Mouse (Mus musculus): Measurements from ENCODE around the gene Coq9. TPM values are rescaled to one million over a fixed set of nuclear protein-coding genes. Genes with fewer than 3 reads are reported as not detected.

Gene Coq9
- total and polyA plus RNA-seq, 3 experiments = 48.5 to 82.2 (median 68.8) TPM

- dilution Hi-C loops (cut with MboI; ENCODE audit: extremely low pct_ligation_motif_present, extremely low pct_unique_long_range_greater_than_20kb, low sequenced_read_pairs) (no loop called here), in situ Hi-C loops (cut with MboI; ENCODE audit: low pct_ligation_motif_present, low pct_unique_long_range_greater_than_20kb, low sequenced_read_pairs) (no loop called here)
- no peaks in the 10 kb centered on the region for H3K79me2 ChIP-seq (replicated peaks; ENCODE audit: control insufficient read depth, extremely low read depth, insufficient read depth, poor library complexity, severe bottlenecking)
- peaks cover 8 to 36% of the 10 kb centered on the region in 2 experiments; a peak in 2 of 4 replicates for H3K4me1 ChIP-seq (ENCODE audit: control insufficient read depth in 1 of 2, insufficient read depth in 2 of 2)
- H3K9me3 ChIP-seq (replicated peaks; ENCODE audit: low read length) = no peaks in the 10 kb centered on the region
- H3K9ac ChIP-seq (ENCODE audit: insufficient read depth, low read depth) = no peak overlapping the region
- no peak overlapping the region for H3K4me3 ChIP-seq (replicated peaks in 1 of 3; ENCODE audit: low read depth in 2 of 3, low read length in 2 of 3, poor library complexity in 1 of 3)
- TF ChIP-seq IRF4 (IDR thresholded peaks at IDR 0.05; ENCODE audit: low read depth, low read length) (no peak), USF2 (conservative IDR thresholded peaks at IDR 0.05; ENCODE audit: low read depth, low read length) (no peak), ZMIZ1 (IDR thresholded peaks at IDR 0.05; ENCODE audit: low read depth, low read length) (no peak), ZNF384 (IDR thresholded peaks at IDR 0.05; ENCODE audit: low read depth, low read length) (no peak), MYC (IDR thresholded peaks at IDR 0.05; ENCODE audit: low read depth, low read length) (no peak), NRF1 (IDR thresholded peaks at IDR 0.05; ENCODE audit: low read depth, low read length) (no peak), ZKSCAN1 (IDR thresholded peaks at IDR 0.05; ENCODE audit: borderline replicate concordance, low read depth, low read length) (no peak), ZC3H11A (IDR thresholded peaks at IDR 0.05; ENCODE audit: low read depth, low read length) (no peak), ELF1 (IDR thresholded peaks at IDR 0.05; ENCODE audit: low read depth, low read length) (no peak), SMC3 (IDR thresholded peaks at IDR 0.05; ENCODE audit: low read depth, low read length) (no peak), TCF12 (IDR thresholded peaks at IDR 0.05; ENCODE audit: low read depth, low read length) (no peak), CHD1 (IDR thresholded peaks at IDR 0.05; ENCODE audit: low read depth, low read length) (no peak), ETS1 (conservative IDR thresholded peaks at IDR 0.05; ENCODE audit: low read depth, low read length) (no peak), EP300 (IDR thresholded peaks at IDR 0.05; ENCODE audit: low read length) (no peak), MAX (IDR thresholded peaks at IDR 0.05; ENCODE audit: low read length) (no peak), CHD2 (IDR thresholded peaks at IDR 0.05; ENCODE audit: low read length) (no peak), NELFE (IDR thresholded peaks at IDR 0.05; ENCODE audit: low read depth, low read length) (no peak)
- peaks cover 17% of the 10 kb centered on the region for H3K27me3 ChIP-seq (replicated peaks)
- no peaks in the 10 kb centered on the region for H3K36me3 ChIP-seq (replicated peaks in 1 of 2; ENCODE audit: control insufficient read depth in 1 of 2, insufficient read depth in 1 of 2, low read length in 1 of 2)
- H3K27ac ChIP-seq (ENCODE audit: insufficient read depth, low read depth) = no peak overlapping the region
- H3K4me2 ChIP-seq (ENCODE audit: insufficient read depth, low read depth, poor library complexity, severe bottlenecking) = no peak overlapping the region
- DNase-seq (ENCODE audit: extremely low read depth) = no peak
Observed at GRCm38 (mm10) chr8:94876820-94877219, 38.7 kb downstream of the Coq9 start.

- Histone ChIP-seq H3K36me3 (replicated peaks in 1 of 2; ENCODE audit: control insufficient read depth in 1 of 2, insufficient read depth in 1 of 2, low read length in 1 of 2) (no peaks in the 10 kb centered on the region), H3K4me3 (replicated peaks in 1 of 3; ENCODE audit: low read depth in 2 of 3, low read length in 2 of 3, poor library complexity in 1 of 3) (no peak overlapping the region), H3K9ac (ENCODE audit: insufficient read depth, low read depth) (no peak overlapping the region), H3K27ac (ENCODE audit: insufficient read depth, low read depth) (no peak overlapping the region), H3K27me3 (replicated peaks) (peaks cover 3% of the 10 kb centered on the region), H3K79me2 (replicated peaks; ENCODE audit: control insufficient read depth, extremely low read depth, insufficient read depth, poor library complexity, severe bottlenecking) (no peaks in the 10 kb centered on the region), H3K4me1 (ENCODE audit: control insufficient read depth in 1 of 2, insufficient read depth in 2 of 2) (peaks cover 8 to 22% of the 10 kb centered on the region in 2 experiments; a peak in 2 of 4 replicates), H3K9me3 (replicated peaks; ENCODE audit: low read length) (no peaks in the 10 kb centered on the region), H3K4me2 (ENCODE audit: insufficient read depth, low read depth, poor library complexity, severe bottlenecking) (no peak overlapping the region)
- dilution Hi-C loops (cut with MboI; ENCODE audit: extremely low pct_ligation_motif_present, extremely low pct_unique_long_range_greater_than_20kb, low sequenced_read_pairs) = no loop called here
- in situ Hi-C loops (cut with MboI; ENCODE audit: low pct_ligation_motif_present, low pct_unique_long_range_greater_than_20kb, low sequenced_read_pairs) = no loop called here
- TF ChIP-seq IRF4 (IDR thresholded peaks at IDR 0.05; ENCODE audit: low read depth, low read length) = no peak
- no peak for TF ChIP-seq PAX5 (IDR thresholded peaks at IDR 0.05; ENCODE audit: low read length)
- TF ChIP-seq ZMIZ1 (IDR thresholded peaks at IDR 0.05; ENCODE audit: low read depth, low read length) = no peak
- no peak for TF ChIP-seq JUND (conservative IDR thresholded peaks at IDR 0.05; ENCODE audit: low read depth, low read length)
- no peak for TF ChIP-seq BHLHE40 (IDR thresholded peaks at IDR 0.05; ENCODE audit: low read depth, low read length)
- TF ChIP-seq JUN (IDR thresholded peaks at IDR 0.05; ENCODE audit: insufficient read depth, low read depth, low read length) = no peak
- TF ChIP-seq MAX (IDR thresholded peaks at IDR 0.05; ENCODE audit: low read length) = no peak
- TF ChIP-seq ZC3H11A (IDR thresholded peaks at IDR 0.05; ENCODE audit: low read depth, low read length) = no peak
- TF ChIP-seq TCF12 (IDR thresholded peaks at IDR 0.05; ENCODE audit: low read depth, low read length) = no peak
- TF ChIP-seq NRF1 (IDR thresholded peaks at IDR 0.05; ENCODE audit: low read depth, low read length) = no peak
- TF ChIP-seq EP300 (IDR thresholded peaks at IDR 0.05; ENCODE audit: low read length) = no peak
- TF ChIP-seq HCFC1 (IDR thresholded peaks at IDR 0.05; ENCODE audit: low read depth, low read length) = no peak
- TF ChIP-seq SIN3A (IDR thresholded peaks at IDR 0.05; ENCODE audit: low read length) = no peak
- no peak for TF ChIP-seq RAD21 (IDR thresholded peaks at IDR 0.05; ENCODE audit: low read depth, low read length)
- TF ChIP-seq TBP (conservative IDR thresholded peaks at IDR 0.05; ENCODE audit: low read depth, low read length) = no peak
- TF ChIP-seq ELF1 (IDR thresholded peaks at IDR 0.05; ENCODE audit: low read depth, low read length) = no peak
- no peak for DNase-seq (ENCODE audit: extremely low read depth)
Observed at GRCm38 (mm10) chr8:94880742-94881141, 42.6 kb downstream of the Coq9 start.

All from CH12.LX (cell line).